In genomic region chr16:5145570-5145969, GRCm38 (mm10) we compare ENCODE assay signal across 7 mouse cellular contexts. TPM values are rescaled to one million over a fixed set of nuclear protein-coding genes. Genes with fewer than 3 reads are reported as not detected.
DNase-seq lines count a peak whose midpoint lies in the region; ATAC-seq and TF ChIP-seq lines count a peak whose summit lies in the region.

No protein-coding gene starts in this region.

- H3K4me1 ChIP-seq in forebrain, embryonic 12.5 days: peaks cover 17% of the 10 kb centered on the region
- peaks cover 17% of the 10 kb centered on the region for H3K4me1 ChIP-seq in hindbrain, embryonic 15.5 days (replicated peaks)

- in situ Hi-C loops in Patski (cut with MboI; ENCODE audit: low pct_unique_long_range_greater_than_20kb): loop anchor here (10.0 to 25.0 kb wide), 2 partner anchors 91 to 458 kb away; partner anchors contain the start of genes Coro7 and Ubn1

- CTCF ChIA-PET in Patski (lab: Charles Lee): interaction anchor here (0.7 to 1.4 kb wide), 4 partner anchors 10 to 164 kb away, joined by 3 to 4 read pairs (median 3); no protein-coding TSS in a partner anchor

- no peaks in the 10 kb centered on the region for H3K9me3 ChIP-seq in forebrain, embryonic 12.5 days
- H3K9me3 ChIP-seq in hindbrain, embryonic 15.5 days: no peaks in the 10 kb centered on the region

- POLR2A ChIA-PET in Patski (lab: Charles Lee): no interaction called here

- H3K36me3 ChIP-seq in forebrain, embryonic 12.5 days (replicated peaks): no peaks in the 10 kb centered on the region
- H3K36me3 ChIP-seq in hindbrain, embryonic 15.5 days: no peaks in the 10 kb centered on the region

- DNase-seq in Patski (ENCODE audit: low read depth, low spot score): peak; percentile 34
- DNase-seq in c-Kit-positive CD71-positive TER-119-positive erythroid progenitor cells, embryonic 14.5 days (ENCODE audit: low spot score): peak; percentile 72
- DNase-seq in layer of hippocampus, postnatal 14 days (ENCODE audit: low spot score in 2 of 2): peak; percentile 74 to 85
- DNase-seq in lung, postnatal 25 days (ENCODE audit: low spot score): peak; percentile 85
- DNase-seq in right cerebral cortex, adult 2 months (ENCODE audit: low spot score in 2 of 2): peak; percentile 84 to 88

- WGBS in forebrain, embryonic 12.5 days: 1% methylated on average over 7 of the region's 7 CpGs
- 0% methylated on average over 7 of the region's 7 CpGs for WGBS in hindbrain, embryonic 15.5 days

- H3K27ac ChIP-seq in forebrain, embryonic 12.5 days: no peak overlapping the region
- no peak overlapping the region for H3K27ac ChIP-seq in hindbrain, embryonic 15.5 days (replicated peaks)

- H3K27me3 ChIP-seq in Patski: peaks cover 9% of the 10 kb centered on the region
- H3K27me3 ChIP-seq in forebrain, embryonic 12.5 days: peaks cover 30% of the 10 kb centered on the region
- H3K27me3 ChIP-seq in hindbrain, embryonic 15.5 days: peaks cover 3% of the 10 kb centered on the region; the same call in 1 of the 2 replicates

- no peak overlapping the region for H3K4me3 ChIP-seq in forebrain, embryonic 12.5 days (replicated peaks)
- peak overlapping the region; percentile 17; the same call in 1 of the 2 replicates for H3K4me3 ChIP-seq in hindbrain, embryonic 15.5 days

- peak overlapping the region; percentile 65 for H3K4me2 ChIP-seq in forebrain, embryonic 12.5 days
- peak overlapping the region; percentile 66 for H3K4me2 ChIP-seq in hindbrain, embryonic 15.5 days

- no peak for ATAC-seq in Patski
- ATAC-seq in forebrain, embryonic 12.5 days (ENCODE audit: low FRiP score): peak; percentile 77
- ATAC-seq in hindbrain, embryonic 15.5 days (ENCODE audit: low FRiP score, low read depth): peak; percentile 71

- TF ChIP-seq CTCF in Patski (IDR thresholded peaks at IDR 0.05): no peak

- H3K9ac ChIP-seq in forebrain, embryonic 12.5 days: no peak overlapping the region
- H3K9ac ChIP-seq in hindbrain, embryonic 15.5 days: 0 out of 2 replicates have a peak overlapping the region, but pooled peaks have one; percentile 22

RNA-seq across cellular contexts. Expression of gene Sec14l5, which starts 1.3 kb away (rescaled TPM):
- polyA plus RNA-seq in Patski (2021): not detected
- 0.28 and 0.33 TPM in 2 replicates for polyA plus RNA-seq in forebrain, embryonic 12.5 days (2016; fragmentation: Nextera tagmentation; extraction: Ambion mirVana)
- 0.41 and 0.56 TPM in 2 replicates for polyA plus RNA-seq in hindbrain, embryonic 15.5 days (2015; fragmentation: Nextera tagmentation; extraction: Ambion mirVana)
- total RNA-seq in layer of hippocampus, postnatal 14 days (2021): 1 to 10 TPM; 2.4 to 3.4 TPM

RNA-seq across cellular contexts. Expression of gene Ppl, which starts 13.3 kb away (rescaled TPM):
- 0.03 TPM for polyA plus RNA-seq in Patski (2021)
- polyA plus RNA-seq in forebrain, embryonic 12.5 days (2016; fragmentation: Nextera tagmentation; extraction: Ambion mirVana): 0.47 and 1.1 TPM in 2 replicates
- polyA plus RNA-seq in hindbrain, embryonic 15.5 days (2015; fragmentation: Nextera tagmentation; extraction: Ambion mirVana): 0.16 and 0.18 TPM in 2 replicates
- total RNA-seq in layer of hippocampus, postnatal 14 days (2021): under 1 TPM; 0.91 to 0.99 TPM

RNA-seq across cellular contexts. Expression of gene Nagpa, which starts 58.2 kb away (rescaled TPM):
- polyA plus RNA-seq in Patski (2021): 20.2 TPM
- polyA plus RNA-seq in forebrain, embryonic 12.5 days (2016; fragmentation: Nextera tagmentation; extraction: Ambion mirVana): 9.3 and 12.8 TPM in 2 replicates
- polyA plus RNA-seq in hindbrain, embryonic 15.5 days (2015; fragmentation: Nextera tagmentation; extraction: Ambion mirVana): 12.2 and 13.0 TPM in 2 replicates
- total RNA-seq in layer of hippocampus, postnatal 14 days (2021): 1 to 10 TPM; 8.8 to 9.4 TPM

Comparison
In these comparisons a context has a peak if more than half of its experiments do, and no peak if none do; other contexts are left out.
1. DNase-seq: peak in every context shown above with its lines; median percentile 86 in right cerebral cortex, adult 2 months; 85 in lung, postnatal 25 days; 80 in layer of hippocampus, postnatal 14 days; 72 in c-Kit-positive CD71-positive TER-119-positive erythroid progenitor cells, embryonic 14.5 days; 34 in Patski.